Mouse (Mus musculus) stomach, embryonic 15.5 days (tissue): Measurements from ENCODE around the gene Zfp524. TPM values are rescaled to one million over a fixed set of nuclear protein-coding genes. Genes with fewer than 3 reads are reported as not detected.
A peak's percentile ranks its signal among the peaks of the same experiment; 100 is the strongest.
"Not testable (repeated sequence)": the region's sequence is repeated elsewhere in the genome, so short reads cannot be mapped to it uniquely, and the experiment has no call there.

Experiments
- ATAC-seq: fragments of 200-750 bp; cut with Nextera tagmentation; 2 replicates; pipeline ENCODE4 v1.8.0; 2017; ENCODE audit warnings: low read depth, moderate number of reproducible peaks, moderate TSS enrichment; ENCODE audit not compliant: insufficient read depth, low FRiP score
- H3K27ac ChIP-seq: fragments of 300-500 bp; sonication (generic); 2 replicates; pipeline ENCODE4 v1.5.1; 2015; ENCODE audit warnings: mild to moderate bottlenecking, inconsistent platforms
- H3K27me3 ChIP-seq: fragments of 300-500 bp; sonication (generic); replicated peaks from 2 replicates; pipeline ENCODE4 v1.6.1; 2015; ENCODE audit warnings: inconsistent platforms
- H3K36me3 ChIP-seq: fragments of 300-500 bp; sonication (generic); 2 replicates; pipeline ENCODE4 v1.6.1; 2015; ENCODE audit warnings: inconsistent platforms
- H3K4me1 ChIP-seq: fragments of 300-500 bp; sonication (generic); 2 replicates; pipeline ENCODE4 v1.6.1; 2015; ENCODE audit warnings: inconsistent platforms
- H3K4me2 ChIP-seq: fragments of 300-500 bp; sonication (generic); 2 replicates; pipeline ENCODE4 v1.6.1; 2015; ENCODE audit warnings: mild to moderate bottlenecking, inconsistent platforms
- H3K4me3 ChIP-seq: fragments of 300-500 bp; sonication (generic); replicated peaks from 2 replicates; pipeline ENCODE4 v1.5.1; 2015; ENCODE audit warnings: inconsistent platforms
- H3K9ac ChIP-seq: fragments of 300-500 bp; sonication (generic); 2 replicates; pipeline ENCODE4 v1.6.1; 2015; ENCODE audit warnings: inconsistent platforms
- H3K9me3 ChIP-seq: fragments of 300-500 bp; sonication (generic); 2 replicates; pipeline ENCODE4 v1.6.1; 2016; ENCODE audit warnings: inconsistent platforms
- WGBS: fragments of 180-500 bp; shearing (Covaris S2); methylation state at CpG from one replicate; pipeline ENCODE4 v1.1.7; 2015; 5-methylcytosine and 5-hydroxymethylcytosine counted together
- polyA plus RNA-seq: library from polyadenylated mRNA; unstranded; fragments of >200 nt; fragmentation: Nextera tagmentation; extraction: Ambion mirVana; gene quantifications from 2 replicates; pipeline ENCODE4 v1.2.1, GENCODE M21; 2015

The Zfp524 gene
- polyA plus RNA-seq, 1 experiment from 2014 or later, result 16.0 TPM

DNA sequence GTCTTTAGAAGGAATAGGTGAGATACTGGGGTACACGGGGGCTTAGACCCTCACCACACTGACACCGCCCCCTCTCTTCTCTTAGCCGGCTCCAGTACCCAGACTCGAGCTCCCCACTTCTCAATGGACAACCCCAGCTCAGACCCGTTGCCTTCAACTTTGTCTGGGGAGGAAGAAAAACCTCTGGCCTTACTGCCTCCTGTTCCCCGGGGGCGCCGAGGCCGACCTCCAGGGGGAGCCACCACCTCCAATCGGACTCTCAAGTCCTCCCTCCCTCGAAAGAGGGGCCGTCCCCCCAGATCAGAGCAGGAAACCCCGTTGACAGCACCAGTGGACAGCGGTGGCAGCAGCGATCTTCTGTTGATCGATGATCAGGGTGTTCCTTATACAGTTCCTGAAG, 3.1 kb downstream of the Zfp524 start:
- Histone ChIP-seq H3K4me1 (peaks cover 16% of the 10 kb centered on the region; the same call in 1 of the 2 replicates), H3K9me3 (no peaks in the 10 kb centered on the region), H3K27me3 (no peaks in the 10 kb centered on the region), H3K4me3 (no peak overlapping the region), H3K36me3 (peaks cover 15% of the 10 kb centered on the region), H3K9ac (no peak overlapping the region), H3K4me2 (no peak overlapping the region), H3K27ac (no peak overlapping the region)
- WGBS, result 89% methylated on average over 16 of the region's 16 CpGs
- ATAC-seq, result no peak

DNA sequence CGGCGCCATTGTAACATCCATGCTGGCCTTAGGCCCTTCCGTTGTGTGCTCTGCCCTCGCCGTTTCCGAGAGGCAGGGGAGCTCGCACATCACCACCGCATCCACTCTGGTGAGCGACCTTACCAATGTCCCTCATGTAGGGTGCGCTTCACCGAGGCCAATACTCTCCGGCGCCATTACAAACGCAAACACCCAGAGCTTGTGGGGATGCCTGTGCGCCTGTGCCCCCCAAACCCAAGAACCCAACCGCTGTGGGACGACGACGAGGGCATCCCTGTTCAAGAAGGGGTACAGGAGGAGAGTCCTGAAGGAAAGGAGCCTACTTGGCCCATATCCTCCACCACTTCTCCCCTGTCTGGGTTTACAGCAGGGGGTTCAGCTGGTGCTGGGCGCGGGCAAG, 3.7 kb downstream of the Zfp524 start:
- Histone ChIP-seq H3K9me3 (no peaks in the 10 kb centered on the region), H3K4me1 (peaks cover 16% of the 10 kb centered on the region; the same call in 1 of the 2 replicates), H3K27ac (no peak overlapping the region), H3K27me3 (no peaks in the 10 kb centered on the region), H3K4me2 (no peak overlapping the region), H3K4me3 (no peak overlapping the region), H3K36me3 (peaks cover 14% of the 10 kb centered on the region), H3K9ac (no peak overlapping the region)
- WGBS, result 97% methylated on average over 21 of the region's 21 CpGs
- ATAC-seq, result no peak

DNA sequence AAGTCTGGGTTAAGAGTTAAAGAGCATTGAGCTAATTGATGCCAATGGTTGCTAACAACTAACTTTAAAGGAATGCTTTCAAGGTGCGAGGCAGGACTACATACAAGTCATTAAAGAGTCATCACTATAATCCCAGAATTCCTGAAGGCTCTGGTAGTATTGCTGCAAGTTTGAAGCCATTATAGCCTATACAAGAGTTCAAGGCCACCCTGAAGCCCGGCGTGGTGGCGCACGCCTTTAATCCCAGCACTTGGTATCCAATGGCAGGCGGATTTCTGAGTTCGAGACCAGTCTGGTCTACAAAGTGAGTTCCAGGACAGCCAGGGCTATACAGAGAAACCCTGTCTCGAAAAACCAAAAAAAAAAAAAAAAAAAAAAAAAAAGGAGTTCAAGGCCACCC, 5.4 kb downstream of the Zfp524 start:
- H3K27me3 ChIP-seq, H3K9me3 ChIP-seq, ATAC-seq: not testable (repeated sequence)
- H3K9ac ChIP-seq, result 0 out of 2 replicates have a peak overlapping the region, but pooled peaks have one; percentile 94
- peak overlapping the region; percentile 79 for H3K4me2 ChIP-seq
- H3K27ac ChIP-seq, result peak overlapping the region; percentile 97
- peaks cover 30% of the 10 kb centered on the region for H3K36me3 ChIP-seq
- peaks cover 16% of the 10 kb centered on the region; the same call in 1 of the 2 replicates for H3K4me1 ChIP-seq
- 26% methylated on average over 8 of the region's 8 CpGs for WGBS
- peak overlapping the region; percentile 90 for H3K4me3 ChIP-seq

DNA sequence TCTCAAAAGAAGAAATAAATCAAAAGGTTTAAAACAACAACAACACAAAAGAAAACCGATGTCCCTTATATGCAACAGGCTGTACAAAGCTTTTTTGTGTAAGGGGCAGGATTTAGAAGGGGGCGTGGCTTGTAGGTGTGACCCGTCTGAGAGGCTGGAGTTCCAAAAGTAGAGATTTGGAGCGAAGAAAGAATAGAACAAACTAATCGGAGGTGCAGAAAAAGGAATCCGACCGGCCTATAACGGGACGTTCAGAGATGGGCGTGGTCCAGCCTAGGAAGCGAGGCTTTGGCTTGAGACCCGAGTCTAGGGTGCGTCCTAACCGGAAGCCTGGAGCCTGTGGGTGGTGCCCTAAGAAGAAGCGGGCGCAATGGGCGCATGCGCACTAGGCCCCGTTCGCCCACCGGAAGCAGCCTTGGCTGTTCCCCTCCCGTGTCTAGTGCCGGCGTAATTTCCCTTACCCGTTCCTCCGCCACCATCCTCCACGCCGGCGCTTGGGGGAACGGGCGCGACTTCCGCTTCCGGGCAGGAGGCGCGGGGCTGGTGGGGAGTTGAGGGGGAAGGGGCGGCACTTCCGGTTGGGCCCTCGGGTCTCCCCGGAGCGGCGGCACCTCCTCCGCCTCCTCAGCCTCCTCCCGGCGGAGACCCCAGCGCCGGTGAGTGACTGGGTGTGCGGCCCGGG, 5.9 kb downstream of the Zfp524 start, which contains the start of the genes Zfp865 and Ccdc106:
Gene Zfp865 (plus strand): TSS at position 377 of the 682 bp plus-strand sequence.
Gene Ccdc106 (plus strand): TSS at position 554 of the 682 bp plus-strand sequence.
- ATAC-seq, result peak; percentile 91
- H3K4me2 ChIP-seq, result peak within 1 kb of the TSS; percentile 79
- H3K4me3 ChIP-seq, result peak within 1 kb of the TSS; percentile 90
- H3K9me3 ChIP-seq, result no peaks in the 10 kb centered on the region
- under 1% methylated on average over 48 of the region's 49 CpGs for WGBS
- peaks cover 16% of the 10 kb centered on the region; the same call in 1 of the 2 replicates for H3K4me1 ChIP-seq
- H3K36me3 ChIP-seq, result peaks cover 34% of the 10 kb centered on the region
- H3K27me3 ChIP-seq, result no peaks in the 10 kb centered on the region
- peak within 1 kb of the TSS; percentile 97 for H3K27ac ChIP-seq
- H3K9ac ChIP-seq, result peak within 1 kb of the TSS; percentile 94

DNA sequence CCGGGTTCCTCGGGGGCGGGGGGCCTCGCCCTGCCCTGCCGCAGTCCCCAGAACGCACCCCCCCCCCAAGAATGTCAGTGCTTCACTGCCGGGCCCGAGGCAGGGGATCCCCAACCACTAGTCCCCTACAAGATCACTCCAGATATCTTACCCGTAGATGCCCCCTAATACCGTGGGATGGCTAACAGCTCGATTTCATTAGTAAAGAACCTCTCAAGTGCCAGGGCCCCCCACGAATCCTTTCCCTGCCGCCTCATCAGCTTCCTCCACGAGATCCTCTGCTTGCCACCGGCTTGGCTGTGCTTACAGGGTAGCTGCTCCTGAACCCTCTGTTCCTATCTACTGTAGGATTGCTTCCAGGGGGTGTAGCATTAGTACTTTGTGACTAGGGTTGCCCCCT, 6.5 kb downstream of the Zfp524 start:
- no peaks in the 10 kb centered on the region for H3K9me3 ChIP-seq
- H3K27me3 ChIP-seq, result no peaks in the 10 kb centered on the region
- WGBS, result 0% methylated on average over 15 of the region's 15 CpGs
- H3K36me3 ChIP-seq, result peaks cover 34% of the 10 kb centered on the region
- peak overlapping the region; percentile 94 for H3K9ac ChIP-seq
- peak overlapping the region; percentile 90 for H3K4me3 ChIP-seq
- peak overlapping the region; percentile 79 for H3K4me2 ChIP-seq
- ATAC-seq, result peak; percentile 0
- peaks cover 16% of the 10 kb centered on the region; the same call in 1 of the 2 replicates for H3K4me1 ChIP-seq
- H3K27ac ChIP-seq, result peak overlapping the region; percentile 97

DNA sequence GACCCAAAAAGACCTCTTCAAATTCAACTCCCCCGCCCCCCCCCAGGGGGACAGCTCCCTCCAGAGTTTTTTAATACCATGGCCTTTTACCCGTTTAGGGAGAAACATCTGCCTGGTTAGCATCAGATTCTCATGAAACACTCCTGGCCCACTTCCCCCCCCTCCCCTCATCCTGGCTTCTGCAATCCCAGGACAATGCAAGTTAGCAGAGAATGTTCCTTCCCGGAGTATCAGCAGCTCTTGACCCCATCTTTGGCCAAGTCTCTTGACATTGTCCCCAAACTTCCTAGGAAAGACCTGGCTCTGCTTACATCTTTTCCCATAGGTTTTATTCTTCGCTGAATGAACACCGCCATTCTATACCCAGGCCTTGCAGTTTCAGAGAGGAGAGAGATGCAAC, 7.0 kb downstream of the Zfp524 start:
- Histone ChIP-seq H3K36me3 (peaks cover 36% of the 10 kb centered on the region), H3K27ac (peak overlapping the region; percentile 97), H3K27me3 (no peaks in the 10 kb centered on the region), H3K4me3 (peak overlapping the region; percentile 90), H3K4me1 (peaks cover 13% of the 10 kb centered on the region; the same call in 1 of the 2 replicates), H3K4me2 (peak overlapping the region; percentile 79), H3K9ac (peak overlapping the region; percentile 94), H3K9me3 (no peaks in the 10 kb centered on the region)
- WGBS, result 48% methylated on average over 5 of the region's 5 CpGs
- ATAC-seq, result no peak

DNA sequence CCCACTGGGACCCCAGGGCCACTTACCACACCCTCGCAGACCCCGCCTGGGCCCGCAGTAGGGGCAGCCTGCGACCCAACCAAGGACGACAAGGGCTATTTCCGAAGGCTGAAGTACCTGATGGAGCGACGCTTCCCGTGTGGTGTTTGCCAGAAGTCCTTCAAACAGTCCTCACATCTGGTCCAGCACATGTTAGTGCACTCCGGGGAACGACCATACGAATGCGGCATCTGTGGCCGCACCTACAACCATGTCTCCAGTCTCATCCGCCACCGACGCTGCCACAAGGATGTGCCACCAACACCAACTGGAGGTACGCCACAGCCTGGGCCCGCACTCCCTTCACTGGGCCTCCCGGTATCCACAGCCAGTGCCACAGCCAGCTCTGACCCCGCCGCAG, 15.3 kb downstream of the Zfp524 start:
- H3K27me3 ChIP-seq, result no peaks in the 10 kb centered on the region
- no peak overlapping the region for H3K9ac ChIP-seq
- peaks cover 20% of the 10 kb centered on the region for H3K9me3 ChIP-seq
- ATAC-seq, result no peak
- peaks cover 79% of the 10 kb centered on the region for H3K36me3 ChIP-seq
- H3K4me3 ChIP-seq, result no peak overlapping the region
- no peak overlapping the region for H3K4me2 ChIP-seq
- WGBS, result 94% methylated on average over 22 of the region's 22 CpGs
- H3K27ac ChIP-seq, result no peak overlapping the region
- H3K4me1 ChIP-seq, result no peaks in the 10 kb centered on the region

DNA sequence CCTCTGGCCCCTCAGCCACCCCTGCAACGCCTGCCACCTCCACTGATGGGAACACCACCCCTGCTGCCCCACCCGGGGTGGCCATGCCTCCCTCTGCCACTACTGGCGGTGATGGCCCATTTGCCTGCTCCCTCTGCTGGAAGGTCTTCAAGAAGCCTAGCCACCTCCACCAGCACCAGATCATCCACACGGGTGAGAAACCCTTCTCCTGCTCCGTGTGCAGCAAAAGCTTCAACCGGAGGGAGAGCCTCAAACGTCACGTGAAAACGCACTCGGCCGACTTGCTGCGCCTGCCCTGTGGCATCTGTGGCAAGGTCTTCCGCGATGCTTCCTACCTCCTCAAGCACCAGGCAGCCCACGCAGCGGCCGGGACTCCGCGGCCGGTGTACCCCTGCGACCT, 15.7 kb downstream of the Zfp524 start:
- Histone ChIP-seq H3K27ac (no peak overlapping the region), H3K9me3 (peaks cover 20% of the 10 kb centered on the region)

DNA sequence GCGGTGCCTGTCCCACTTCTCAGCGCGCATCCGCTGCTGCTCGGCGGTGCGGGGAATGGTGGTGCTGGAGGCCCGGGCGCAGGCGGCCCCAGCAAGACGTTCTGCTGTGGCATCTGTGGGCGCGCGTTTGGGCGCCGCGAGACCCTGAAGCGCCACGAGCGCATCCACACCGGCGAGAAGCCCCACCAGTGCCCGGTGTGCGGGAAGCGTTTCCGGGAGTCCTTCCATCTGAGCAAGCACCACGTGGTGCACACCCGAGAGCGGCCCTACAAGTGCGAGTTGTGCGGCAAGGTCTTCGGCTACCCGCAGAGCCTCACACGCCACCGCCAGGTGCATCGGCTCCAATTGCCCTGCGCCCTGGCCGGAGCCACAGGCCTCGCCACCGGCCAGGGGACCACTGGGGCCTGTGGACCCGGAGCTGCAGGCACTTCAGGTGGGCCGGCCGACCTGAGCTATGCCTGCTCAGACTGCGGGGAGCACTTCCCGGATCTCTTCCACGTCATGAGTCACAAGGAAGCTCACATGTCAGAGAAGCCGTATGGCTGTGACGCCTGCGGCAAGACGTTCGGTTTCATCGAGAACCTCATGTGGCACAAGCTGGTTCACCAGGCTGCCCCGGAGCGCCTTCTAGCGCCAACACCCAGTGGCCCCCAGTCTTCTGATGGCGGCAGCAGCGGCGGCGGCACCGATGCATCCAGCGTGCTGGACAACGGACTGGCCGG, 16.5 kb downstream of the Zfp524 start:
- no peak for ATAC-seq
- no peaks in the 10 kb centered on the region for H3K27me3 ChIP-seq
- H3K27ac ChIP-seq, result no peak overlapping the region
- no peak overlapping the region for H3K4me2 ChIP-seq
- H3K9me3 ChIP-seq, result peaks cover 20% of the 10 kb centered on the region
- no peaks in the 10 kb centered on the region for H3K4me1 ChIP-seq
- no peak overlapping the region for H3K4me3 ChIP-seq
- peaks cover 86% of the 10 kb centered on the region for H3K36me3 ChIP-seq
- 85% methylated on average over 63 of the region's 63 CpGs for WGBS
- H3K9ac ChIP-seq, result no peak overlapping the region

More for the DNA sequence above, 15.7 kb downstream of the Zfp524 start:
- H3K4me3 ChIP-seq, result no peak overlapping the region
- H3K9ac ChIP-seq, result no peak overlapping the region
- H3K27me3 ChIP-seq, result no peaks in the 10 kb centered on the region
- no peaks in the 10 kb centered on the region for H3K4me1 ChIP-seq
- ATAC-seq, result no peak
- 92% methylated on average over 21 of the region's 21 CpGs for WGBS
- H3K36me3 ChIP-seq, result peaks cover 79% of the 10 kb centered on the region
- no peak overlapping the region for H3K4me2 ChIP-seq

DNA sequence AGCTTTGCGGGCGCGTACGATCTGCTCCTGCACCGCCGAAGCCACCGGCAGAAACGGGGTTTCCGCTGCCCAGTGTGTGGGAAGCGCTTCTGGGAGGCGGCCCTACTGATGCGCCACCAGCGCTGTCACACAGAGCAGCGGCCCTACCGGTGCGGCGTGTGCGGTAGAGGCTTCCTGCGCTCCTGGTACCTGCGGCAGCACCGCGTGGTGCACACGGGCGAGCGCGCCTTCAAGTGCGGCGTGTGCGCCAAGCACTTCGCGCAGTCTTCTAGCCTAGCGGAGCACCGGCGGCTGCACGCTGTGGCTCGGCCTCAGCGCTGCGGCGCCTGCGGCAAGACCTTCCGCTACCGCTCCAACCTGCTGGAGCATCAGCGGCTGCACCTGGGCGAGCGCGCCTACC, 17.3 kb downstream of the Zfp524 start:
- Histone ChIP-seq H3K4me1 (no peaks in the 10 kb centered on the region), H3K9me3 (peaks cover 20% of the 10 kb centered on the region), H3K27me3 (no peaks in the 10 kb centered on the region), H3K4me3 (no peak overlapping the region), H3K27ac (no peak overlapping the region), H3K36me3 (peaks cover 86% of the 10 kb centered on the region), H3K4me2 (no peak overlapping the region), H3K9ac (no peak overlapping the region)
- WGBS, result 81% methylated on average over 46 of the region's 46 CpGs
- no peak for ATAC-seq

DNA sequence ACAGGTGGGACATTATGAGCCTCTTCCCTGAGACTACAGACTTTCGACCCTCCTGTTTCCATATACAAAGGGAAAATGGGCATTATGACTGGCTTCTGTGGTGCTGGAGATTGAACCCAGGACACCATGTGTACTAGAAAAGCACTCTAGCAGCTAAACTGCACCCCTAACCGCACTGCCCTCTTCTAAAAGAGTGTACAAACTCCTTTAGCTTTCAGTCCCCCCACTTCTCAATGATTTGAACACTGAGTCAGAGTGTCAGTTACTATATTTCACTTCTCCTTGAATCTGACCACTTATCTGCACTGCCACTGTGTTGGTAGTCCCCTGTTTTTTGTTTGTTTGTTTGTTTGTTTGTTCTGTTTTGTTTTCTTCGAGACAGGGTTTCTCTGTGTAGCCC, 19.6 kb downstream of the Zfp524 start, which contains the start of gene 4632433K11Rik:
Gene 4632433K11Rik (plus strand): TSS at position 301 of the 400 bp plus-strand sequence.
- Histone ChIP-seq H3K4me3 (no peak within 1 kb of the TSS), H3K27ac (no peak within 1 kb of the TSS), H3K9me3 (peaks cover 20% of the 10 kb centered on the region), H3K4me2 (no peak within 1 kb of the TSS), H3K9ac (no peak within 1 kb of the TSS), H3K36me3 (peaks cover 74% of the 10 kb centered on the region), H3K4me1 (no peaks in the 10 kb centered on the region), H3K27me3 (no peaks in the 10 kb centered on the region)
- ATAC-seq, result no peak
- 90% methylated on average over 3 of the region's 3 CpGs for WGBS

DNA sequence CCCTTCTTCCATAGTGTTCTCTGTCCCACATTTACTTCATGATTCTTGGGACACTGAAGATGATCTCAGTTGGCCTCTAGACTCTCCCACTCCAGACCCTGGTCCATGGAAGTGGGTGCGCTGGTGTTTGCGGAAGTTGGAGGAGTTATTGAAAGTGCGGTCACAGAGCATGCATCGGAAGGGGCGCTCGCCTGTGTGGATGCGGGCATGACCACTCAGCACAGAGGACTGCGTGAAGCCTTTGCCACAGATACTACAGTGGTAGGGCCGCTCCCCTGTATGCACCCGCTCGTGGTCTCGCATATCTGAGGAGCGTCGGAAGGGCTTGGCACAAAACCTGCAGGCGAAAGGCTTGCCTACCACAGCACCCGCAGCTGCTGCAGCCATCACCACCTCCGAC, 21.4 kb downstream of the Zfp524 start:
- no peak for ATAC-seq
- Histone ChIP-seq H3K27ac (no peak overlapping the region), H3K9ac (no peak overlapping the region), H3K4me2 (no peak overlapping the region), H3K27me3 (no peaks in the 10 kb centered on the region), H3K36me3 (peaks cover 56% of the 10 kb centered on the region), H3K4me3 (no peak overlapping the region), H3K9me3 (peaks cover 7% of the 10 kb centered on the region), H3K4me1 (no peaks in the 10 kb centered on the region)
- WGBS, result 96% methylated on average over 17 of the region's 17 CpGs
